Mouse (Mus musculus) neural tube, embryonic 12.5 days (tissue): ENCODE data around the gene Tmem178. TPM values are rescaled to one million over a fixed set of nuclear protein-coding genes. Genes with fewer than 3 reads are reported as not detected.

Experiments
- ATAC-seq: fragments of 200-750 bp; cut with Nextera tagmentation; 2 replicates; pipeline ENCODE4 v1.8.0; 2017; ENCODE audit warnings: low read depth, mild to moderate bottlenecking, moderate TSS enrichment, moderate library complexity; ENCODE audit not compliant: low FRiP score
- H3K27ac ChIP-seq: fragments of 300-500 bp; sonication (generic); 2 replicates; pipeline ENCODE4 v1.5.1; 2016
- H3K27me3 ChIP-seq: fragments of 300-500 bp; sonication (generic); replicated peaks from 2 replicates; pipeline ENCODE4 v1.6.1; 2016; ENCODE audit warnings: mild to moderate bottlenecking
- H3K36me3 ChIP-seq: fragments of 300-500 bp; sonication (generic); 2 replicates; pipeline ENCODE4 v1.6.1; 2016; ENCODE audit warnings: mild to moderate bottlenecking
- H3K4me1 ChIP-seq: fragments of 300-500 bp; sonication (generic); 2 replicates; pipeline ENCODE4 v1.6.1; 2016
- H3K4me2 ChIP-seq: fragments of 300-500 bp; sonication (generic); replicated peaks from 2 replicates; pipeline ENCODE4 v1.6.1; 2016; ENCODE audit warnings: mild to moderate bottlenecking
- H3K4me3 ChIP-seq: fragments of 300-500 bp; sonication (generic); 2 replicates; pipeline ENCODE4 v1.5.1; 2016
- H3K9ac ChIP-seq: fragments of 300-500 bp; sonication (generic); 2 replicates; pipeline ENCODE4 v1.6.1; 2016; ENCODE audit warnings: mild to moderate bottlenecking
- H3K9me3 ChIP-seq: fragments of 300-500 bp; sonication (generic); 2 replicates; pipeline ENCODE4 v1.6.1; 2016; ENCODE audit warnings: mild to moderate bottlenecking
- WGBS: fragments of 180-500 bp; shearing (Covaris S2); methylation state at CpG from one replicate; pipeline ENCODE4 v1.1.7; 2016; 5-methylcytosine and 5-hydroxymethylcytosine counted together
- polyA plus RNA-seq: library from polyadenylated mRNA; unstranded; fragments of >200 nt; fragmentation: Nextera tagmentation; extraction: Ambion mirVana; gene quantifications from 2 replicates; pipeline ENCODE4 v1.2.1, GENCODE M21; 2016

Tmem178 gene
- polyA plus RNA-seq, 1 experiment from 2014 or later = 30.7 TPM

GRCm38 (mm10) chr17:80947075-80947960 lies 2.9 kb downstream of the Tmem178 start:
- Histone ChIP-seq H3K36me3 (no peaks in the 10 kb centered on the region), H3K4me3 (no peak overlapping the region; the same call in 1 of the 2 replicates), H3K9me3 (no peaks in the 10 kb centered on the region), H3K4me2 (peak overlapping the region; percentile 55), H3K27ac (no peak overlapping the region), H3K4me1 (peaks cover 23% of the 10 kb centered on the region), H3K27me3 (no peaks in the 10 kb centered on the region; the same call in 1 of the 2 replicates), H3K9ac (no peak overlapping the region)
- no peak for ATAC-seq
- WGBS = 84% methylated on average over 12 of the region's 12 CpGs

DNA sequence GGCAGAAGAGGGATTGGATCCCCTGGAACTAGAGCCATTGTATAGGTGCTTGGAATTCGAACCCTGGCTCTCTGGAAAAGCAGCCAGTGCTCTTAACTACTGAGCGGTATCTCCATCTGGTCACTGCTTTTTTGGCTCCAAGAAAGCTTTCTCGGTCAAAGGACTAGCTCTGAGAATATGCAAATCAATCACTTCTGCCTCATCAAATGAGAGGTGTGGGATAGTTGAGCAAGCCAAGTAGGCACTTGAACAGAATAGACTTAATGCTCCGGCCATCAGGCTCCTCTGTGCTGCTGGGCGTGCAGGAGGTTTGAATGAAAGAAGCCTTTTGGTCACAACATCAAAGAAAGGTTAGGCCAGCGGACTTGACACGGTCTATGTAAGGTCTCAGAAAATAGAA lies 5.0 kb downstream of the Tmem178 start:
- no peak overlapping the region for H3K9ac ChIP-seq
- no peak overlapping the region for H3K4me2 ChIP-seq
- H3K36me3 ChIP-seq = no peaks in the 10 kb centered on the region
- 83% methylated on average over 7 of the region's 7 CpGs for WGBS
- H3K27ac ChIP-seq = no peak overlapping the region
- peaks cover 19% of the 10 kb centered on the region for H3K4me1 ChIP-seq
- no peak overlapping the region for H3K4me3 ChIP-seq
- ATAC-seq = no peak
- no peaks in the 10 kb centered on the region; the same call in 1 of the 2 replicates for H3K27me3 ChIP-seq
- no peaks in the 10 kb centered on the region for H3K9me3 ChIP-seq

DNA sequence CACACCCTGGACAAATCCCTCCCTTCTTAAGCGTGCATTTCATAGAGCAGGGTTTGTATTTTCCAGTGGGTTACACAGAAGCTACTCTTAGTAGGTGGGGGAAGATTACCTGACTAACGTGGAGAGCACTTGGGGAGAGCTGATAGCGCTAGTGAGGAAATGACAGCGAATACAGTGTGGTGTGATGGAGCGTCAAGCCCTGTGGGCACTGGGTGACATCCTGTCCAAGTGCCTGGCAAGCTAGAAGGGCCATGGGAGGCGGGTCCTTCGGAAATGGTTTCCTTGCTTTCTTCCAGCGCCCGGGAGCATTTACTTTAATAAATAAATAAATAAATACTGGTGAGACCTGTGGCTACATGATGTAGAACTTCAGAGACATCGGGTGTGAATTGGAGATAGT lies 5.5 kb downstream of the Tmem178 start:
- H3K27me3 ChIP-seq = no peaks in the 10 kb centered on the region
- H3K4me3 ChIP-seq = no peak overlapping the region
- no peaks in the 10 kb centered on the region for H3K9me3 ChIP-seq
- ATAC-seq = no peak
- no peak overlapping the region for H3K4me2 ChIP-seq
- H3K9ac ChIP-seq = no peak overlapping the region
- no peaks in the 10 kb centered on the region for H3K36me3 ChIP-seq
- 88% methylated on average over 10 of the region's 10 CpGs for WGBS
- no peak overlapping the region for H3K27ac ChIP-seq
- H3K4me1 ChIP-seq = peaks cover 19% of the 10 kb centered on the region

DNA sequence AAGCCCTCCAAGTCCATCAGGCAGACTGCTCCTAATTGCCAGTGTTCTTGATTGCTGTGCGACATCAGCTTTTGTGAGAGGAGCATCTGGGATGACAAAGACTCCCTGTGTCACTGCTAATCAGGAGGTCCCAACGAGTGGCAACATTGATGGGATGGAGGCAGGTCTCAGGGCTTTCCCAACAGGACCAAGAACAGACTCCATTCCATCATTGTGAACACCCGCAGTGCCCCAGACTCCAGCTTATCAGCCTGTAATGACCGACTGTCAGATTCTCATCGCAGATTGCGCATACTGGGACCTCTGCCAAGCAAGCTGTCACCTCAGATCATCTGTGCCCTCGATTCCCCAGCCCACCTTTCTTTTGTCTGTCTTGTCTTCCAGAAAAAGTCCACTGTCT lies 7.9 kb downstream of the Tmem178 start:
- WGBS = 59% methylated on average over 7 of the region's 7 CpGs
- ATAC-seq = no peak

DNA sequence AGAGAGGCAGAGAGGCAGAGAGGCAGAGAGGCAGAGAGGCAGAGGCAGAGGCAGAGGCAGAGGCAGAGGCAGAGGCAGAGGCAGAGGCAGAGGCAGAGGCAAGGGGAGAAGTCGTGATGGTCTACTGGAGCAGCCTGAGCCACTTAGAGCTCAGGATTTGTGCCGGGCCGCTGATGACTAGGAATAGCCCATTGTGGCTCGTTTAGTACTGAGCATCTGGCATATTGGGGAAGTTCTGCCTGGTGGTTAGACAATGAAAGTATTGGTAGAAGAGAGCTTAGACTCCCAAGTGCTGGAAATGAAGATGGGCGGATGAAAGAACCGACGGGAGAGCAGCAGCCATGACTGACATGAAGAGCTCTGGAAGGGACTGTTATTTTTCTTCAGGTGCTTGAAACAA lies 11.0 kb downstream of the Tmem178 start:
- Histone ChIP-seq H3K9ac (no peak overlapping the region), H3K4me2 (no peak overlapping the region), H3K4me1 (peaks cover 24% of the 10 kb centered on the region), H3K27ac (no peak overlapping the region), H3K36me3 (no peaks in the 10 kb centered on the region), H3K4me3 (no peak overlapping the region), H3K9me3 (no peaks in the 10 kb centered on the region), H3K27me3 (no peaks in the 10 kb centered on the region)
- WGBS = 66% methylated on average over 7 of the region's 7 CpGs
- no peak for ATAC-seq

More for the DNA sequence above, 7.9 kb downstream of the Tmem178 start:
- no peak overlapping the region for H3K4me3 ChIP-seq
- H3K36me3 ChIP-seq = no peaks in the 10 kb centered on the region
- no peaks in the 10 kb centered on the region for H3K27me3 ChIP-seq
- no peak overlapping the region for H3K9ac ChIP-seq
- H3K4me2 ChIP-seq = no peak overlapping the region
- no peaks in the 10 kb centered on the region for H3K9me3 ChIP-seq
- no peak overlapping the region for H3K27ac ChIP-seq
- H3K4me1 ChIP-seq = peaks cover 24% of the 10 kb centered on the region

- 78% methylated on average over 10 of the region's 10 CpGs for WGBS
Observed at GRCm38 (mm10) chr17:80955998-80956811, 11.8 kb downstream of the Tmem178 start.

DNA sequence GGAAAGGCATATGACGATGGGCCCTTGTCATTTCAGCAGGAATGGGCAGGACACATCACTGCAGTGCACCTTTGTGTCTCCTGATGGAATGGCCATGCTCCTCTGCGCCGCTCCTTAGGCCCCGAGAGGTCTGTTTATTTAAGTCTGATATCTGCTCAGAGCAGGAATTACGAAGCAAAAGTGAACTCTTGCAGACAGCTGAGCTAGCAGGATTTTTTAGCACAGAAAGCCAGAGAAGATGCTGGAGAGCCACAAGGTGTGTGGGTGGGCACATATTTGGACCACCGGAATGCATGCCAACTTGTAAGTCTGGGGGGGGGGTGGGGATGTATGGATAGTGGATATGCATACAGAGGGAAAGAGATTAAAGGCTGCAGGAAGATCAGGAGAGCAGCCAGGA lies 13.9 kb downstream of the Tmem178 start:
- 86% methylated on average over 6 of the region's 6 CpGs for WGBS
- ATAC-seq = no peak

More at GRCm38 (mm10) chr17:80955998-80956811, 11.8 kb downstream of the Tmem178 start:
- H3K4me1 ChIP-seq = peaks cover 24% of the 10 kb centered on the region
- H3K4me2 ChIP-seq = no peak overlapping the region
- H3K9me3 ChIP-seq = no peaks in the 10 kb centered on the region
- no peak overlapping the region for H3K4me3 ChIP-seq
- ATAC-seq = no peak
- no peak overlapping the region for H3K9ac ChIP-seq
- H3K27me3 ChIP-seq = no peaks in the 10 kb centered on the region
- H3K36me3 ChIP-seq = no peaks in the 10 kb centered on the region
- no peak overlapping the region for H3K27ac ChIP-seq

DNA sequence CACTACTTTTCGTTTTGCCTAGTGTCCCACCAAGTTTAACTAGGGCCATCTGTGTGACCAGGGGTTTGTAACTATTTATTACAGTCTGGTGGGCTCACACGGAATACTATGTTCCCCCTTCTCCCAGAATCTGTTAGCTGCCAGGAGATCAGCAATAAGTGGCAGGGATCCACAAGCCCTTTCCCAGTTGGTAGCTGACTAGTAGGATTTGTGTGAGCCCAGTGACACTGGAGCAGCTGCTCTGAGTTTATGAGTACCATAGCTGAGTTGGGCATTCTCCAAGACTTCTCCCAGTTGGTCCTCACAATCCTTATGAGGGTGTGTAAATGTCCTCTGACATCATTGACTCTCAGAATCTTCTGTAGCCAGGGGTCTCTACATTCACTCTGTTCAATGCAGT lies 15.4 kb downstream of the Tmem178 start:
- 78% methylated on average over 2 of the region's 2 CpGs for WGBS
- Histone ChIP-seq H3K9ac (no peak overlapping the region), H3K27me3 (no peaks in the 10 kb centered on the region), H3K27ac (no peak overlapping the region), H3K9me3 (no peaks in the 10 kb centered on the region), H3K4me1 (peaks cover 10% of the 10 kb centered on the region; the same call in 1 of the 2 replicates), H3K4me2 (no peak overlapping the region), H3K4me3 (no peak overlapping the region), H3K36me3 (no peaks in the 10 kb centered on the region)
- no peak for ATAC-seq

More for the DNA sequence above, 13.9 kb downstream of the Tmem178 start:
- Histone ChIP-seq H3K27ac (no peak overlapping the region), H3K9ac (no peak overlapping the region), H3K27me3 (no peaks in the 10 kb centered on the region), H3K36me3 (no peaks in the 10 kb centered on the region), H3K9me3 (no peaks in the 10 kb centered on the region), H3K4me1 (peaks cover 12% of the 10 kb centered on the region), H3K4me2 (no peak overlapping the region), H3K4me3 (no peak overlapping the region)

GRCm38 (mm10) chr17:80967475-80967874 lies 23.0 kb downstream of the Tmem178 start:
- Histone ChIP-seq H3K4me3 (no peak overlapping the region), H3K9ac (no peak overlapping the region), H3K4me2 (no peak overlapping the region), H3K27ac (no peak overlapping the region; the same call in 1 of the 2 replicates), H3K36me3 (no peaks in the 10 kb centered on the region), H3K9me3 (no peaks in the 10 kb centered on the region), H3K27me3 (no peaks in the 10 kb centered on the region), H3K4me1 (peaks cover 37% of the 10 kb centered on the region)
- no peak for ATAC-seq
- 46% methylated on average over 7 of the region's 7 CpGs for WGBS

- H3K9me3 ChIP-seq = no peaks in the 10 kb centered on the region
Observed at GRCm38 (mm10) chr17:80969643-80970619, 25.5 kb downstream of the Tmem178 start.

DNA sequence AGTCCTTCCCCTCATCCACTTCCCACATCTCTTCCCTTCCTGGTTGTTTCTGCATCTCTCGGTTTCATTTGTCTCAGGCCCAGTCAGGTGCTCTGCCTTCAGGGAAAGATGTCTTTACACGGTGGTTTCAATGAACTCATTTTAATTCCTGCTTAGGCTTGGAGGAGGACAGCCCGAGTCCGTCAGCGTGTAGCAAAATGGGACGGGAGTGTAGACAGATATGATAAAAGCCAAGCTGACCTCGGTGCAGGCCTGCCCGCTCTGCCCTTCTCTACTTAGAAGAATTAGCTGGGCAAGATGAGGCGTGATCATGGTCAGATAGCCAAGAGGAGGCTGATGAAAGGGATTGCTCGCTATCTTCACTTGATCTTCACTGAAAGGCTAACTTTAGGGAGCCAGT lies 26.3 kb downstream of the Tmem178 start:
- Histone ChIP-seq H3K4me2 (peak overlapping the region; percentile 31; the same call in 1 of the 2 replicates), H3K9me3 (no peaks in the 10 kb centered on the region), H3K27me3 (no peaks in the 10 kb centered on the region), H3K4me1 (peaks cover 37% of the 10 kb centered on the region), H3K4me3 (no peak overlapping the region), H3K9ac (no peak overlapping the region), H3K27ac (peak overlapping the region; percentile 17; the same call in 1 of the 2 replicates), H3K36me3 (no peaks in the 10 kb centered on the region)
- WGBS = 71% methylated on average over 10 of the region's 10 CpGs
- ATAC-seq = no peak

More at GRCm38 (mm10) chr17:80969643-80970619, 25.5 kb downstream of the Tmem178 start:
- H3K9ac ChIP-seq = no peak overlapping the region
- 51% methylated on average over 18 of the region's 18 CpGs for WGBS
- no peaks in the 10 kb centered on the region for H3K27me3 ChIP-seq
- H3K36me3 ChIP-seq = no peaks in the 10 kb centered on the region
- no peak overlapping the region for H3K4me3 ChIP-seq
- 0 out of 2 replicates have a peak overlapping the region, but pooled peaks have one; percentile 17 for H3K27ac ChIP-seq
- H3K4me1 ChIP-seq = peaks cover 37% of the 10 kb centered on the region
- peak overlapping the region; percentile 31; the same call in 1 of the 2 replicates for H3K4me2 ChIP-seq
- peak; percentile 89 for ATAC-seq
